Mouse (Mus musculus) small intestine, adult 2 months (tissue): ENCODE data around the gene Slc6a16.

ENCODE experiments used
- CTCF ChIP-seq: fragments of 200-500 bp; IDR thresholded peaks from 2 replicates; pipeline ENCODE4 v1.5.1; 2012; ENCODE audit warnings: low read depth, mild to moderate bottlenecking, control low read depth, inconsistent platforms, low read length, moderate library complexity, mixed read lengths; ENCODE audit not compliant: insufficient replicate concordance, insufficient read length; ENCODE audit errors: extremely low read depth
- POLR2A ChIP-seq: fragments of 200-500 bp; IDR thresholded peaks from 2 replicates; pipeline ENCODE4 v1.6.1; 2012; ENCODE audit warnings: low read depth, mild to moderate bottlenecking, control low read depth, inconsistent platforms, low read length, moderate library complexity

DNA sequence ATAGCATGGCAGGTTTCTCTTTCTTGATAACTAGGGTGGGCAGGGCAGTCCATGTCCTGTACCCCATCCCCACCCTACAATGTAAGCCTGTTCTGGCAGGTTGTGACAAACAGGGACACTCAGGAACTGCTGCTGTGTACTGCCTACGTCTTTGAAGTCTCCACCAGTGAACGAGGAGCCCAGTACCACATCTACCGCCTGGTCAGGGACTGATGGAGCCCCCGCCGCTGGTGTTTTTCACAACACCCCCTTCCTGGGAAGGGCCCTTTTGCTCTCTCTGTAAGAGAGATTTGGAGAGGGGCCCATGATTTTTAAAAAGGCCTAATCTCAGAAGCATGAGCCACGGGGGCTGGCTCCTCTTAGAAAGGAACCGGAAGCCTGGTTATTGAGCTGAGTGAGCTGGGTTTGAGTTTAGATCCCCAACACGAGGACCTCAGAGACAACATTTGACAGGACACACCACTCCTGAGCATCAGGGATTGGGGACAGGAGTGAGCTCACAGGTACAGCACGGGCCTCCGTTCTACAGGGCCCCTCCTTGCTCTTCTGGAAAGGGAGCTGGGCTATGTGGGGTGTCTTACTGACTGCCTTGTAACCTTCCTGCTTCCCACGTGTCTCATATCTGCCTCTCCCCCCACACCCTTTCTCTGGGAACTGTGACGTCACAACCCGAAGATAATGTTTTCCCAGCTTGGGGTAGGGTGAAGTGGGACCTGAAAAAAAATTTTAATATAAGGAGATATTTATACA lies 8.0 kb upstream of the Slc6a16 start:
- TF ChIP-seq CTCF, result no peak
- no peak for TF ChIP-seq POLR2A
